Mouse (Mus musculus) brown adipose tissue, adult 24 weeks (tissue): ENCODE measurements around the gene Kcnk18. TPM values are rescaled to one million over a fixed set of nuclear protein-coding genes. Genes with fewer than 3 reads are reported as not detected.

Experiments used
- H3K27ac ChIP-seq: fragments of 200-500 bp; replicated peaks from 2 replicates; pipeline ENCODE4 v1.5.1; 2012; ENCODE audit warnings: low read depth, mild to moderate bottlenecking, low read length
- H3K4me1 ChIP-seq: fragments of 200-500 bp; 2 replicates; pipeline ENCODE4 v1.6.1; 2012; ENCODE audit warnings: low read length, mixed read lengths; ENCODE audit not compliant: control insufficient read depth, insufficient read depth, insufficient read length
- H3K4me3 ChIP-seq: fragments of 200-500 bp; 2 replicates; pipeline ENCODE4 v1.5.1; 2012; ENCODE audit warnings: low read depth, mild to moderate bottlenecking, low read length, moderate library complexity; ENCODE audit not compliant: insufficient read depth
- polyA plus RNA-seq: library from polyadenylated mRNA; stranded (reverse); fragments of >200 nt; gene quantifications from 2 replicates; pipeline ENCODE4 v1.2.4, GENCODE M21; 2012; ENCODE audit not compliant: missing spikeins, insufficient read depth, insufficient read length

Gene Kcnk18
- not detected in 2 replicates for polyA plus RNA-seq

- no peak within 1 kb of the TSS for H3K4me3 ChIP-seq
- no peak within 1 kb of the TSS for H3K27ac ChIP-seq
Observed at GRCm38 (mm10) chr19:59218991-59219390, at the start of gene Kcnk18. Gene Kcnk18 (plus strand): TSS chr19:59219214.

DNA sequence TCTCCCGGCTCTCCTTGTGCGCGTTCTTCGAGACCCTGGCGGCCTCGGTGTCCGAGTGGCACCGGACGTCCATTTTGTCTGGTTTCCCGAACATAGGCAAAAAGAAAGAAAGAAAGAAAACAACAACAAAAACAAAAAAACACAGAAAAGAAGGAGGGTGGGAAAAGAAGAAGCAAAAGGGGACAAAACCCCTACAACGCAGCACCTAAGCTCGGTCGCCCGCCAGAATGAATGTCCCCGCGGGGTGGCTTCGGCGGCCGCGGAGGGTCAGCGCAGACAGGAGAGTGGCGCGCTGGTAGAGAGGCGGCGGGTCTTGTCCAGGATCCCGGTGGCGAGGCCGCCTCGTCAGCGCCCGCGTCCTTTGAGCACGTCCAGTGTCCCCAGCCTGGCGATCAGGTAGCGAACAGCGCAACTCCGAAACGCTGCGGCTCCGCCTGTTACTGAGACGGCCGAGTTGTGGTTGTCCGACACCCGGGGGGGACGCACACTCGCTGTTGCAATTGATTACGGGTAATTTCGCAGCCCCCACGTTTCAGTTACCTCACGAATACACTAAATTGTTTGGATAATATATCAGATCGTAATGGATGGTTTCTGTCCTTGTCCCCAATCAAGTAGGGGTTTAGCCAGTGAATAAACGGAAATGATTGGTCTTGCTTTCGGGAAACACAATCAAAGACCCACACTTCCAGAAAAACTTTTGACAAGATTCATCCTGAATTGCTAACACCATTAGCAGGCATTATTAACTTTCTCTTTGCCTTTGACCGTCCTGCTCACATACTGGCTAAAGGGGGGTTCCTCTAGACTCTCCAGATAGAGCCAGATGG lies 48.9 kb upstream of the Kcnk18 start, which contains the start of gene Vax1:
Gene Vax1, minus strand, starts transcription at position 121 of the 830 bp plus-strand sequence.
- H3K4me3 ChIP-seq = peak within 1 kb of the TSS; percentile 37
- no peak within 1 kb of the TSS for H3K27ac ChIP-seq
- H3K4me1 ChIP-seq = peaks cover 7% of the 10 kb centered on the region; the same call in 1 of the 2 replicates

More at GRCm38 (mm10) chr19:59218991-59219390, at the start of gene Kcnk18:
- H3K4me1 ChIP-seq = no peaks in the 10 kb centered on the region

DNA sequence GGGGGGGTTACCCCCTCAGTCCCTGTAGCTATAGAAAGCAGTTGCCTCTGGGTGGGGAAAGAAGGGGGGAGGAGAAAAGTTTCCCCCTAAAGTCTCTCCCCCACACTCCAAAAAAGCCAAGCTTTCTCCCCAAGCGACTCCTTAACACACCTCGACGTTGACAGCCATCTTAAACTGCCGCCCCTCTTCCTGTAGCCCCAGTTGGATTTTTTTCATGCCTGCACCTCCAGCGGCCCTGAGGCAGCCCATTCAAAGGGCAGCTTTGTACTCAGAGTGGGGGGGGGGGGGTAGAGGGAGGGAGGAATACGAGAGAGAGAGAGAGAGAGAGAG lies 48.3 kb upstream of the Kcnk18 start:
- no peak overlapping the region for H3K27ac ChIP-seq

DNA sequence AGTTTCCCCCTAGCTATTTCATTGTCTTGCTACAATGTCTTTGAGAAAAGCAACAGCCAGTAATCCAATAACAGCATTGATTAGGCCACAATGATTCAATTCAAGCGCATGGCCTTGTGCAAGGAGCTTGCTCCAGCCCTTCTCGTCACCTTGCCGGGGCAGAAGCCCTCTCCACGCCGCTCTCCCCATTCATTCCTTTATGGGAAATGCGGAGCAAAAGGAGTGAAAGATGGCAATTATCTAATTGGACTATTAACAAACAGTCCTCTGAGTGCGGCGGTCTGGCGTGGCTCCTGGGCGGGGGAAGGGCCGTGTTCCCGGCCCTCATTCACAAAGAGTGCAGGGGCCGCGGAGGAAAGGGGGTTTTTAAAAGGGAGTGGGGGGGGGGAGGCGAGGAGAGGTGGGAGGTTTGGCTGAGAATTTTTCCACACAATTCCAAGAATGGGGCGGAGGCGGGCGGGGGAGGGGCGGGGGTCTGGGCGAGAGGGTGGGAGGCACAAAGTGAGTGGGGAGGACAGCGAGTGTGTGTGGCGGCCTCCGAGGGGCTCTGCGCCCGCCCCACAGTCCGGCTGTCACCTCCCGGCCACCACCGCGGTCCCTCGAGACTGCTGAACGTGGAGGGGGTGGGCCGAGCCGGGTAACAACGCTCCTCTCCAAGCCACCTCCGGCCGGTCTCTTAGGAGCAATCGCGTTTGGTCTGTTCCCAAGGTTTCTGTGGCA lies 47.7 kb upstream of the Kcnk18 start:
- Histone ChIP-seq H3K4me1 (peaks cover 7% of the 10 kb centered on the region; the same call in 1 of the 2 replicates), H3K27ac (no peak overlapping the region), H3K4me3 (no peak overlapping the region)

More for the DNA sequence above, 48.3 kb upstream of the Kcnk18 start:
- H3K4me3 ChIP-seq = no peak overlapping the region
- peaks cover 7% of the 10 kb centered on the region; the same call in 1 of the 2 replicates for H3K4me1 ChIP-seq

DNA sequence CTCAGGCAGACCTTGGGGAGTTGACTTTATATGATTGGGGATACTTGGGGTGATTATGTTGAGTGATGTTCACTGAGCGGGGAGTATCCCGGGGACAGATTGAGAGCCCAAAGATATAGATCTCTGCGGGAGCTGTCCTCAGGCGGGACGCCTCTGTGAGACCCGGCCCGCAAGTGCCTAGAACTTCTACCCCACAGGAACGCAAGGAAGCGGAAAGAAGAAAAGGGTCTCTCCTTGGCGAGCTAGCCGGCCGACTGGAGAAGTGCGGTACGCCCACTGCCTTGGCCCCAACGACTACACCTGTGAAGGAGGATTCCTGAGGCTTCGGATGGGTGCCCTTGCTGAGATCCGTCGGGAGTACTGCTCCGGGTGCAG lies 47.2 kb upstream of the Kcnk18 start:
- Histone ChIP-seq H3K4me1 (peaks cover 7% of the 10 kb centered on the region; the same call in 1 of the 2 replicates), H3K4me3 (no peak overlapping the region), H3K27ac (no peak overlapping the region)

- Histone ChIP-seq H3K4me1 (peaks cover 7% of the 10 kb centered on the region; the same call in 1 of the 2 replicates), H3K27ac (no peak overlapping the region), H3K4me3 (no peak overlapping the region)
Observed at GRCm38 (mm10) chr19:59172781-59173180, 46.2 kb upstream of the Kcnk18 start.

- Histone ChIP-seq H3K27ac (no peak overlapping the region), H3K4me1 (peaks cover 7% of the 10 kb centered on the region; the same call in 1 of the 2 replicates), H3K4me3 (no peak overlapping the region)
Observed at GRCm38 (mm10) chr19:59173341-59174015, 45.5 kb upstream of the Kcnk18 start.

- H3K4me1 ChIP-seq = no peaks in the 10 kb centered on the region
- no peak overlapping the region for H3K4me3 ChIP-seq
- no peak overlapping the region for H3K27ac ChIP-seq
Observed at GRCm38 (mm10) chr19:59184000-59184399, 35.0 kb upstream of the Kcnk18 start.

DNA sequence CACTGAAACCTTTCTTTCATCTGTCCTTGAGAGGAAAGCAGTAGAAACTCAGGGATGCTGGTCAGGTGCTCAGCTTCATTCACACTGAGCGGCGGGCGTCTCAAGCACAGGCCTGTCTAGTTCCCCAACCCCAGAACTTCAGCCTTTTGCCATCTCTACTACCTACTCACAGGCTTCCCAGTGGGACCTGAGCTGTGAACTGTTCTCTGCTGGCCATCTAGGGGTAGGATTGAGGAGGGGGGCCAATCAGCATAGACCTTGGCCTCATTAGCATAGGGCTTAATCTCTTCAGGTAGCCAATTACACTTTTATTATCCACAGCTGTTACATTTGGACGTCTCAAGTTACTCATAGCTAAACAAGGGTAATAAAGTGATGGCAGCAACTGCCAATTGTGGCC lies 30.0 kb upstream of the Kcnk18 start:
- H3K27ac ChIP-seq = no peak overlapping the region
- no peak overlapping the region for H3K4me3 ChIP-seq
- peaks cover 2% of the 10 kb centered on the region for H3K4me1 ChIP-seq

GRCm38 (mm10) chr19:59190431-59191122 lies 28.4 kb upstream of the Kcnk18 start:
- Histone ChIP-seq H3K27ac (no peak overlapping the region), H3K4me1 (peaks cover 4% of the 10 kb centered on the region), H3K4me3 (no peak overlapping the region)

- peaks cover 4% of the 10 kb centered on the region for H3K4me1 ChIP-seq
- no peak overlapping the region for H3K27ac ChIP-seq
- no peak overlapping the region for H3K4me3 ChIP-seq
Observed at GRCm38 (mm10) chr19:59191123-59191505, 27.9 kb upstream of the Kcnk18 start.

DNA sequence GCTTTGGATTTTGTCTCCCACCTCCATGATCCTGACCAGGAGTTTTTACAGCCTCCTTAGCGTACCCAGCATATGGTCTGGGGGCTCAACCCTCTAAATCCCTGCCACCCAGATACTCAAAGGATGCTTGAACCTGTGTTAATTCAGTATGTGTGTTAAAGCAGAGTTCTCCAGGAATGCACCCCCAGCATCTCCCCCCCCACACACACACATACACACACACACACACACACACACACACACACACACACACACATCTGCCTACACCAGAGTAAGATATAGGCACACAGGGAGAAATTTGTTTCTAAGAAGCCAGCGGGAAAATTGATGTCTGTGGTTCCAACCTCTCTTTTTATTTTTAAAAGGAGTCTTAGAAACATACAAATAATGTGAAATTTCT lies 26.5 kb upstream of the Kcnk18 start:
- Histone ChIP-seq H3K4me3 (no peak overlapping the region), H3K27ac (no peak overlapping the region), H3K4me1 (peaks cover 4% of the 10 kb centered on the region)

DNA sequence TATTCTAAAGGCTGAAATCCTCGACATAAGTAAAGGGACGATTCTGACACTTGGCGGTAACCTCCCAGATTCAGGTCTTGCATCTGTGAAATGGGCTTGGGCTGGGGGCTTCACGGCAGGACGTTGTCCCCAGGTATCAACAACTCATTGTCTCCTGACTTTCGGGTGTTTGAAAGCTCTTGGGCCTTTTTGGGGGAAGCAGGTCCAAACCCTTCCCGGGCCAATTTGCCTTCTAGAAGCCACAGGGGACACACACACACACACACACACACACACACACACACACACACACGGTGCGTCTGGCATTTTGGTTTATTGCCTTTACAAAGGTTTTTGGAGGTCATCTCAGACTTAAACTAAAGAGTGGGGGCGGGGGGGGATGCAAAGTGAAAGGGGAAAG lies 25.6 kb upstream of the Kcnk18 start:
- H3K4me3 ChIP-seq = no peak overlapping the region
- no peak overlapping the region for H3K27ac ChIP-seq
- H3K4me1 ChIP-seq = peaks cover 4% of the 10 kb centered on the region

DNA sequence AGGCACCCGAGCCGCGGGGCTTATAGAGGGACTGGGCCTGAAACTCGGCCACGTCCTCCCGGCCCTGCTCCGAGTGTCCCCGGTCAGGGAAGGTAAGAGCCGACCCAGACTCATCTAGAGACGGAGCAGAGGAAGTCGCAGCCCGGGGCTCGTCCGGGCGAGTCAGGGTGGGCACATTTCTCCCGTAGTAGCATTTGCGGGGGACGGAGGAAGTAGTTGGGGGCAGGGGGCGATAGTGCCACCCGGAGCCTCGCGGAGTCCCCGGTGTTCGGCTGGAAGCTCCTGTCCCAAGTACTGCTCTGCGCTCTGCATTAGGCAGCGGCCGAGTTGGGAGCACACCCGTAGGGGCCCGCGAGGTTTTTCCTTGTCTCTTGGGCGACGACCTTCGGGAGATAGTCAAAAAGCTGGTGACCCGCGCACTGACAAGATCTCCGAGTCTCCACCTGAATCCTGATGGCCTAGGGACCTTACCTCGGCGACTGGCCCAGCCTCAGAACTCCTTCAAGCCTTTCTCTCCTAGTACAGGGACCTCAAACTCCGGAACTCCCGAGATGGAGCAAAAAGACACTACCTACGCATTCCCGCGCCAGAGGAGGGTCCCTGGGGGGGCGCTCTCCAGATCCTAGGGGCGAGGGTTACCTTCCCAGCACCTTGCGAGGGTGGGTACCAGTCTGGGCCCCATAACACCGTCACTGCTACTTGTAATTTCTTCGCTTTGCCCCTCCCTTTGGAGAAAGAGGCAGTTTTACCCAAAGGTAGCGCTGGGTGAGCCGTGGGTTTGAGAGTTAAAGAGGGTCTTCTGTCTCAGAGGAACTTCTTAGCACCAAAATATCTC lies 24.8 kb upstream of the Kcnk18 start:
- peaks cover 4% of the 10 kb centered on the region for H3K4me1 ChIP-seq
- peak overlapping the region; percentile 20; the same call in 1 of the 2 replicates for H3K4me3 ChIP-seq
- no peak overlapping the region for H3K27ac ChIP-seq
